Mouse (Mus musculus) stomach, embryonic 14.5 days (tissue): ENCODE results near the gene Fam184a. TPM values are rescaled to one million over a fixed set of nuclear protein-coding genes. Genes with fewer than 3 reads are reported as not detected.

Experiments
- ATAC-seq: fragments of 200-750 bp; cut with Nextera tagmentation; 2 replicates; pipeline ENCODE4 v1.8.0; 2017; ENCODE audit warnings: low read depth, moderate TSS enrichment; ENCODE audit not compliant: insufficient number of reproducible peaks, insufficient read depth, low FRiP score
- H3K27ac ChIP-seq: fragments of 300-500 bp; sonication (generic); 2 replicates; pipeline ENCODE4 v1.5.1; 2014; ENCODE audit warnings: mild to moderate bottlenecking, low read length, moderate library complexity, mixed read lengths
- H3K27me3 ChIP-seq: fragments of 300-500 bp; sonication (generic); 2 replicates; pipeline ENCODE4 v1.6.1; 2014; ENCODE audit warnings: low read length, control low read depth, mixed read lengths; ENCODE audit not compliant: control insufficient read depth, insufficient read depth
- H3K36me3 ChIP-seq: fragments of 300-500 bp; sonication (generic); 2 replicates; pipeline ENCODE4 v1.6.1; 2014; ENCODE audit warnings: mild to moderate bottlenecking, control low read depth, low read length, moderate library complexity, mixed read lengths; ENCODE audit not compliant: control insufficient read depth, insufficient read depth
- H3K4me1 ChIP-seq: fragments of 300-500 bp; sonication (generic); 2 replicates; pipeline ENCODE4 v1.6.1; 2014; ENCODE audit warnings: low read length, control low read depth, mixed read lengths; ENCODE audit not compliant: control insufficient read depth, insufficient read depth
- H3K4me2 ChIP-seq: fragments of 300-500 bp; sonication (generic); replicated peaks from 2 replicates; pipeline ENCODE4 v1.6.1; 2014; ENCODE audit warnings: low read depth, low read length, control low read depth
- H3K4me3 ChIP-seq: fragments of 300-500 bp; sonication (generic); 2 replicates; pipeline ENCODE4 v1.5.1; 2014; ENCODE audit warnings: low read depth, low read length, control low read depth
- H3K9ac ChIP-seq: fragments of 300-500 bp; sonication (generic); replicated peaks from 2 replicates; pipeline ENCODE4 v1.6.1; 2014; ENCODE audit warnings: low read depth, mild to moderate bottlenecking, control low read depth, low read length, moderate library complexity, mixed read lengths
- H3K9me3 ChIP-seq: fragments of 300-500 bp; sonication (generic); 2 replicates; pipeline ENCODE4 v1.6.1; 2016; ENCODE audit warnings: low read depth, low read length, control low read depth; ENCODE audit not compliant: control insufficient read depth
- WGBS: fragments of 180-500 bp; shearing (Covaris S2); extraction: QIAGEN DNeasy Blood & Tissue Kit; methylation state at CpG from one replicate; pipeline ENCODE4 v1.1.7; 2014; 5-methylcytosine and 5-hydroxymethylcytosine counted together
- polyA plus RNA-seq: library from polyadenylated mRNA; unstranded; fragments of >200 nt; fragmentation: Nextera tagmentation; extraction: Ambion mirVana; gene quantifications from 2 replicates; pipeline ENCODE4 v1.2.1, GENCODE M21; 2014

The Fam184a gene
- polyA plus RNA-seq, 1 experiment from 2014 or later: 7.4 TPM

DNA sequence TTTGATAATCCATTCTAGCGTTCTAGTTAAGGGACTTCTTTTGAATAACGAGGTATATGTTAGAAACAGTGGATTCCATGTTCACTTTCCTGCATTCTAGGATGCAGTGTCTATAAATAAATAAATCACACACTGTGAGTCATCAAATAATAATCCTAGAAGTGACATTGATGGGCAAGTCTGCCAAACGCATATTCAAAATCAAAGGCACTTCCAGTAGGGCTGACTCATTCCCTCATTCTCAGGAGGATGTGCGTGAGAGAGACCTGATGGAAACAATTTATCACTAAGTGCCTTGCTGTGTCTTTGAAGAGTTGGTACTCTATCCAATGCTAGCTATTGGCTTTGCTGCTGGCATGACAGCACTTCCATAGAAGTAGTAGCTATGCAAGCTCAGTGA lies 14.5 kb upstream of the Fam184a start:
- no peak overlapping the region for H3K9ac ChIP-seq
- no peaks in the 10 kb centered on the region for H3K4me1 ChIP-seq
- no peak for ATAC-seq
- H3K4me2 ChIP-seq: no peak overlapping the region
- no peaks in the 10 kb centered on the region for H3K36me3 ChIP-seq
- H3K27ac ChIP-seq: no peak overlapping the region
- no peaks in the 10 kb centered on the region for H3K9me3 ChIP-seq
- H3K4me3 ChIP-seq: no peak overlapping the region
- 80% methylated on average over 4 of the region's 4 CpGs for WGBS
- H3K27me3 ChIP-seq: no peaks in the 10 kb centered on the region

DNA sequence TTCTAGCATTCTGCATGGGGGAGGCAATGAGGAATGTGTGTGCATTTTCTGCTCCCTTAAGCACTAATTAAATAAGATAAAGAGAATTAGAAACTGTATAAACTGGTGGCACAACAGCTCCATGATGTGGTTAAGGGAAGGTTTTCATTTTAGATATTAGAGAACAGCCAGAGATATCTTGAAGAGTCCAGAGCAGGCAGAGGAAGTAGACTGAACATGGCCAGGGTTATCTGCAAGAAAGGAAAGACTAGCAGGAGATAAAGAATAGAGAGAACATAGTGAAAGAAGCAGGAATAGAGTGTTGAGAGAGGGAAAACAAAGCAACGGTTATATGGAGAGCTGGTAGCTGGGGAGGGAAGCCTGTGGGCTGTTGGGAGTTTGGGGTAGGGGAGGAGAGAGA lies 1.8 kb upstream of the Fam184a start:
- no peaks in the 10 kb centered on the region for H3K9me3 ChIP-seq
- no peaks in the 10 kb centered on the region for H3K4me1 ChIP-seq
- 0 out of 2 replicates have a peak, but pooled peaks cover 3% of the 10 kb centered on the region for H3K27me3 ChIP-seq
- WGBS: 86% methylated on average over 1 of the region's 1 CpGs
- H3K27ac ChIP-seq: no peak overlapping the region
- ATAC-seq: no peak
- no peak overlapping the region for H3K4me3 ChIP-seq
- no peak overlapping the region for H3K4me2 ChIP-seq
- no peak overlapping the region for H3K9ac ChIP-seq
- H3K36me3 ChIP-seq: no peaks in the 10 kb centered on the region

DNA sequence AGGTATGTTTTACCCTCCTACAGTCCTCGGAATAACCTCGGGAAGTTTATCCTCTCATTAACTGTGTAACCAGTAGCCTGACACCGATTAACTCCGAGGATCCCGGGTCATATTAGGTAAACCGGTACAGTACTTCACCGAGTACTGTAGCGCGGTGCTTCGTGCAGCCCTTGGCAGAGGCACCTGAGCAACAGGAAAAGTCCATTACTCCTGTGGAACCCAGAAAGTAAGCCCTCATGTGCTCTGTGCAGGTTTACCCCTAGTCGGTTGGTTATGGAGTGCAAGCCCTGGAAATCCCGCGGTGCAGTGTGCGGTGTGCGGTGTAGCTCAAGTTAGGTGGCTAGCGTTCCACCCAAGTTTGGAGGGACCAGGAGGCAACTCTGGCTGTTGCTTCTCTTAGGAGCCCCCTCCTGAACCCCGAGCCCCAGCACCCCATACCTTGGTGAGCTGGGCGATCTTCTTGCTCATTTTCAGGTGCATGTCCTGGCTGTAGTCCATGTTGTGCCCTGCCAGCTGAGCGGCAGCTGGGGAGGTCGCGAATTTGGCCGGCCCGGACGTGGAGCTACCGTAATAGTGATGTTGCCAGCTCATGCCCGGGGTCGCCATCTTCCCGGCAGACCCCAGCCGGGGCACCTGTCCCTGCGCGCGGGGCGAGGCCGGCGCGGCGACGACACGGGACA lies 508 bp downstream of the Fam184a start:
- WGBS: 7% methylated on average over 39 of the region's 39 CpGs
- 0 out of 2 replicates have a peak, but pooled peaks cover 3% of the 10 kb centered on the region for H3K27me3 ChIP-seq

DNA sequence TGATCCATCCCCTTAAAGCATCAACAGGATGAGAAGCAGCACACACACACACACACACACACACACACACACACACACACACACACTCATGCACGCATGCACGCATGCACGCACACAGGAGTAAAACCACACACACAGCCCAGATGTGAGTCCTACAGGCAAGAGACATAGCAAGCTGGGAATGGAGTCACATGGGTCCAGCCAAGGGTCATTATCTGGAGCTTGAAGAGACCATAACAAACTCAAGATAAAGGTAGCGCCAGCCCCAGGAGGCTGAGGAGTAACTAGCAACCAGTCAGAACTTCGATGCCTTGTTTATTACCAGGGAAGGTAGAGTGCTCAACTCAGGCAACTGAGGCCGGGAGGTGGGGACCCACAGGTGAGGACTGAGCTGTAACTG lies 4.9 kb downstream of the Fam184a start:
- Histone ChIP-seq H3K9ac (no peak overlapping the region), H3K4me3 (no peak overlapping the region), H3K36me3 (no peaks in the 10 kb centered on the region), H3K4me2 (no peak overlapping the region), H3K4me1 (no peaks in the 10 kb centered on the region), H3K27me3 (0 out of 2 replicates have a peak, but pooled peaks cover 3% of the 10 kb centered on the region), H3K9me3 (no peaks in the 10 kb centered on the region), H3K27ac (no peak overlapping the region)
- WGBS: 84% methylated on average over 6 of the region's 6 CpGs
- ATAC-seq: no peak

More for the DNA sequence above, 508 bp downstream of the Fam184a start:
- Histone ChIP-seq H3K9me3 (no peaks in the 10 kb centered on the region), H3K4me3 (peak overlapping the region; percentile 70), H3K27ac (no peak overlapping the region), H3K4me1 (no peaks in the 10 kb centered on the region), H3K9ac (peak overlapping the region; percentile 42; the same call in 1 of the 2 replicates), H3K4me2 (peak overlapping the region; percentile 83), H3K36me3 (no peaks in the 10 kb centered on the region)
- peak; percentile 54; the same call in 1 of the 2 replicates for ATAC-seq

DNA sequence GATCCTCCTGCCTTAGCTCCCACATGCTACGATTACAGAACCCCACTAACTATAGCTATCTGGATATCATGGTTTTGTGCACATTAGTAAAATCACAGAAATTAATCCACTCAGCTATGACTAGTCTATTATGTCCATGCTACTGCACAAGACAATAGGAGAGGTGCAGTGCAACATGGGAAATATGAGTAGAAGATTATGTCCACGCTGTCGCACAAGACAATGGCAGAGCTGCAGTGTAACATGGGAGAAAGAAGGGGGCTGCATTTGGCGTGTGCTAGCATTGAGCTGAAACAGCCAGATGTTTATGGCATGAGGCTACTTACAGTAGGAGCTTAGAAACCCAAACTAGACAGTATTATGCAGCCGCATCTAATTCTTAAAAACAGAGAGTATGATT lies 8.0 kb downstream of the Fam184a start:
- 81% methylated on average over 5 of the region's 5 CpGs for WGBS
- H3K4me3 ChIP-seq: no peak overlapping the region
- H3K36me3 ChIP-seq: no peaks in the 10 kb centered on the region

DNA sequence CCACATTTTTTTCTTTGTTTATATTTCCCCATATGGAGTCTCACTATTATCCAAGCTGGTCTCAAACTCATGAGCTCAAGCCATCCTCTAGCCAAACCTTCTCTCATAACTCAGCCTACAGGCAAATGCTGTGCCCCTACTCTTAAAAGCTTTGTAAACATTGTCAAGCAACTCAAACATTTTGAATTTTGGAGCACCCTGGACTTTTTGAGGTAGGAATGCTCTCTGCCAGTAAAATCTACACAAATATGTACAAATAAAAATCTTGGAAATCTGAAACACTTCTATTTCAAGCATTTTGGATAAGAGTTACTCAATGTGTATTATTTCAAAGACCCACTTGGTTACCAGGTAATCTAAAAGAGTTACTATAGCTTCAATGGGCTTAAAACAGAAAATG lies 10.9 kb downstream of the Fam184a start:
- H3K4me3 ChIP-seq: no peak overlapping the region
- no peak overlapping the region for H3K9ac ChIP-seq
- H3K4me2 ChIP-seq: no peak overlapping the region
- no peaks in the 10 kb centered on the region for H3K4me1 ChIP-seq
- H3K27me3 ChIP-seq: no peaks in the 10 kb centered on the region
- H3K27ac ChIP-seq: no peak overlapping the region
- H3K9me3 ChIP-seq: no peaks in the 10 kb centered on the region
- ATAC-seq: no peak
- H3K36me3 ChIP-seq: no peaks in the 10 kb centered on the region

More for the DNA sequence above, 8.0 kb downstream of the Fam184a start:
- Histone ChIP-seq H3K4me2 (no peak overlapping the region), H3K4me1 (no peaks in the 10 kb centered on the region), H3K9ac (no peak overlapping the region), H3K27me3 (no peaks in the 10 kb centered on the region), H3K27ac (no peak overlapping the region), H3K9me3 (no peaks in the 10 kb centered on the region)
- ATAC-seq: no peak

DNA sequence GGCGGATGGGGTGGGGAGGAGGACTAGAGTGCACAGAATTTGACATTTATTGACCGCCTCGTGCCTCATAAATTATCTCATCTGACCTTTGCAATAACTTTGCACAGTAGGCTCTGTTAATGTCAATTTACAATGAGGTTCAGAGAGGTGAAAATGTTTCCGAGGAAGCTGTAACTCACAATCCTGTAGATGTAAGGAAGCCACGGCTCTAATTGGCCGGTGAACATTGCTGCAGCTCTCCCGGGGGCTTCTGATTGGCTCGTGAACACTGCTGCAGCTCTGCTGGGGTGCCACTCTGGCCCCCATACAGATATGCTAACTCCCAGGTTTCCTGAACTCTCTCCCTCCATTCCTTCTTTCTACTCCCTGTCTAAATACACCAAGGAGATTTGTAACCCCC lies 12.1 kb downstream of the Fam184a start:
- H3K9me3 ChIP-seq: no peaks in the 10 kb centered on the region

DNA sequence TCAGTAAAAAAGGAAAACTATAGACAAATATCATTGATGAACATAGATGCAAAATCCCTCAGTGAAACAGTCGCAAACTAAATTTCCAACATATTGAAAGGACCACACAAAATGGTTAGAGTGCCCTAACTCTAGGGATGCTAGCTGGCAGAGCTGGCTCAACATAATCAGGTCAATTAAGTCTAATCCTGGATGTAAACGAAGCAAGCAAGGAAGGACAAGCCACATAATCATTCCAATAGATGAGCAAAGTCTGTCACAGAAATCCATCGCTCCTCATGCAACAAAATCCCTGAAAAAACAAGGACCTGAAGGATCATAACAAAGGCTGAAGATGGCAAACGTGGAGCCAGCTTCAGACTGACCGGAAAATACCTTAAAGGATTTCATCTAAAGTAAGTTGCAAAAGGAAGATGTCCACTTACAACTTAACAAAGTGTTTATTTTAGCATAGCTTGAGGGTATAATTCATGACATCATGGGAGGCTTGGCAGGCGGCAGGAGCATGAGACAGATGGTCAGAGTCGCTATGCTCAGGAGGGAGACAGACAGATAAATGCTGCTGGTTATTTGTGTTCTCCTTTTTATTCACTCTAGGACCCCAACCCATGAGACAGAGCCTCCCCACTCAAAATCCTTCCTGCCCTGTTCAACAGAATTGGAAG lies 15.6 kb downstream of the Fam184a start:
- ATAC-seq: no peak
- H3K4me2 ChIP-seq: no peak overlapping the region
- H3K9me3 ChIP-seq: no peaks in the 10 kb centered on the region
- no peak overlapping the region for H3K4me3 ChIP-seq
- H3K27me3 ChIP-seq: no peaks in the 10 kb centered on the region
- no peaks in the 10 kb centered on the region for H3K36me3 ChIP-seq
- no peaks in the 10 kb centered on the region for H3K4me1 ChIP-seq
- H3K27ac ChIP-seq: no peak overlapping the region
- WGBS: 67% methylated on average over 7 of the region's 7 CpGs
- H3K9ac ChIP-seq: no peak overlapping the region

More for the DNA sequence above, 12.1 kb downstream of the Fam184a start:
- Histone ChIP-seq H3K4me3 (no peak overlapping the region), H3K27me3 (no peaks in the 10 kb centered on the region), H3K27ac (no peak overlapping the region), H3K4me2 (no peak overlapping the region), H3K4me1 (no peaks in the 10 kb centered on the region), H3K36me3 (no peaks in the 10 kb centered on the region), H3K9ac (no peak overlapping the region)
- WGBS: 74% methylated on average over 8 of the region's 8 CpGs
- ATAC-seq: no peak
